Mouse (Mus musculus) lung, embryonic 14.5 days (tissue): ENCODE results near the gene Iqsec1. TPM values are rescaled to one million over a fixed set of nuclear protein-coding genes. Genes with fewer than 3 reads are reported as not detected.

Source experiments
- ATAC-seq: fragments of 200-750 bp; cut with Nextera tagmentation; 2 replicates; pipeline ENCODE4 v1.8.0; 2017; ENCODE audit warnings: mild to moderate bottlenecking, moderate TSS enrichment, moderate library complexity; ENCODE audit not compliant: insufficient read depth
- DNase-seq: peaks from one replicate; pipeline ENCODE4 v3.0.0-alpha.2; 2015
- H3K27ac ChIP-seq: fragments of 300-500 bp; sonication (generic); 2 replicates; pipeline ENCODE4 v1.5.1; 2014; ENCODE audit warnings: low read depth, mild to moderate bottlenecking, moderate library complexity
- H3K27me3 ChIP-seq: fragments of 300-500 bp; sonication (generic); 2 replicates; pipeline ENCODE4 v1.6.1; 2014; ENCODE audit warnings: low read length, control low read depth; ENCODE audit not compliant: insufficient read depth
- H3K36me3 ChIP-seq: fragments of 300-500 bp; sonication (generic); 2 replicates; pipeline ENCODE4 v1.6.1; 2014; ENCODE audit warnings: control low read depth; ENCODE audit not compliant: insufficient read depth
- H3K4me1 ChIP-seq: fragments of 300-500 bp; sonication (generic); 2 replicates; pipeline ENCODE4 v1.6.1; 2014; ENCODE audit warnings: antibody characterized with exemption, control low read depth; ENCODE audit not compliant: insufficient read depth
- H3K4me2 ChIP-seq: fragments of 300-500 bp; sonication (generic); 2 replicates; pipeline ENCODE4 v1.6.1; 2014; ENCODE audit warnings: mild to moderate bottlenecking
- H3K4me3 ChIP-seq: fragments of 300-500 bp; sonication (generic); 2 replicates; pipeline ENCODE4 v1.5.1; 2014; ENCODE audit warnings: low read depth, low read length
- H3K9ac ChIP-seq: fragments of 300-500 bp; sonication (generic); 2 replicates; pipeline ENCODE4 v1.6.1; 2014
- H3K9me3 ChIP-seq: fragments of 300-500 bp; sonication (generic); 2 replicates; pipeline ENCODE4 v1.6.1; 2016; ENCODE audit warnings: low read depth, low read length, control low read depth
- CTCF ChIP-seq: IDR thresholded peaks from 2 replicates; pipeline ENCODE4 v1.5.1; 2016; ENCODE audit warnings: antibody characterized with exemption, low read depth
- WGBS: fragments of 180-500 bp; shearing (Covaris S2); extraction: QIAGEN DNeasy Blood & Tissue Kit; methylation state at CpG from one replicate; pipeline ENCODE4 v1.1.7; 2014; 5-methylcytosine and 5-hydroxymethylcytosine counted together
- polyA plus RNA-seq: library from polyadenylated mRNA; unstranded; fragments of >200 nt; fragmentation: Nextera tagmentation; extraction: Ambion mirVana; gene quantifications from 2 replicates; pipeline ENCODE4 v1.2.1, GENCODE M21; 2014

The Iqsec1 gene
- polyA plus RNA-seq, 1 experiment from 2014 or later: 15.8 TPM

DNA sequence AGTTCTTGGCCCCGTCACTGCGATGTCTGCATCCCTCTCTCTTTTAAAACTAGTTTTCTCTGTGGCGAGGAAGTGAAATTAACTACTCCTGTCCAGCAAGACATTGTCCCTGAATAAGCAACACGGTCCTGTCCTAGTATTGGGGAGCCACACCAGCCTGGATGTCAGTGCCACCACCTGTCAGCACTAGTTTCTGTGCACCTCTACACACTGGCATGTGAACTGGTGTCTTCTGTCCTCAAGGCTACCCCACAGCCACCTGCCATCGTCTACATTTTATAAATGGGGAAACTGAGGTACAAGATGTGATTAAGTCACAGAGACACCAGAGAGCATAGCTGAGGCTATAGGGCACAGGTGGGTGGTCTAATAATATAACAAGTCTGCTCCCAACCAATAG, 277.7 kb downstream of the Iqsec1 start:
- Histone ChIP-seq H3K4me1 (peaks cover 55% of the 10 kb centered on the region), H3K36me3 (no peaks in the 10 kb centered on the region), H3K27ac (no peak overlapping the region), H3K4me3 (no peak overlapping the region), H3K9me3 (no peaks in the 10 kb centered on the region), H3K27me3 (no peaks in the 10 kb centered on the region), H3K9ac (no peak overlapping the region), H3K4me2 (no peak overlapping the region)
- ATAC-seq: no peak
- no peak for DNase-seq
- TF ChIP-seq CTCF: no peak
- WGBS: 86% methylated on average over 5 of the region's 5 CpGs

DNA sequence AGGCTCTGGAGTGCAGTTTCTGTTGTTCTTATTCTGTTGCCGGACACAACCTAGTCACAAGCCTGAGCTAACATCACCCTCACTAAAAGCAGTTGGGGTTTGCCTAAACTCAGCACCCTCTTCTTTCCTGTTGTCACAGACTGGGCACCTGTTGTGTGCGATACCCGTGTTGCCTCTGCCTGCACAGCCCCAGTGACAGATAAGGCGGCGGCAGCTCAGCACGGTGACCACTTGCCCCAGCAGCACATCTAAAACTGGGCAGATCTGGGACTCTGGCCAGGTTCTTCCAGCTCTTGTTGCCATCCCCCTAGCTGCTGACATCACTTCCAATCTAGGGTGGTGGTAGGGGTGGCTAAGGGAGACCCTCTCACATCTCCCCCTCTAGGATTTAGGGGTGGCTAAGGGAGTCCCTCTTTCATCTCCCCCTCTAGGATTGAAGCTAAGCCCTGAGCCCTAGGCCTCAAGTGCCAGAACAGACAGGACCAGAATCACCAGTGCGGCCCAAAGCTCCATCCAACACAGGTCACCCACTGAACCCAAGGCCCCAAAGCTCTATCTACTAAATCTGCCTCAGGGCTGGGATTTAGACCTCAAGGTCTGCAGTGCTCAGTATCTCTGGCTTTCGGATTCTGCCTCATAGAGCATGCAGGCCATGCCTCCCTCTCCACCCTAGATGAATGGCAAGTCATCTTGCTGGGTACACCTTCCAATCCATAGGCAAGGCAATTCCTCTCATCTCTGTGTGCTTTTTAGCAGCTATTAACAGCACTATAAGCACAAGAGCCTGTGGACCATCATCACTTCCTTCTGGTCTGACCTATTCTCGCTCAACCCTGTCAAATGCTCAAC, 278.3 kb downstream of the Iqsec1 start:
- no peak overlapping the region for H3K4me2 ChIP-seq
- 77% methylated on average over 9 of the region's 9 CpGs for WGBS
- no peak for TF ChIP-seq CTCF
- no peaks in the 10 kb centered on the region for H3K36me3 ChIP-seq
- H3K9ac ChIP-seq: no peak overlapping the region
- H3K27ac ChIP-seq: no peak overlapping the region
- ATAC-seq (no peak; the same call in 1 of the 2 replicates), DNase-seq (no peak)
- H3K9me3 ChIP-seq: no peaks in the 10 kb centered on the region
- no peak overlapping the region for H3K4me3 ChIP-seq
- H3K27me3 ChIP-seq: no peaks in the 10 kb centered on the region
- peaks cover 51% of the 10 kb centered on the region for H3K4me1 ChIP-seq

DNA sequence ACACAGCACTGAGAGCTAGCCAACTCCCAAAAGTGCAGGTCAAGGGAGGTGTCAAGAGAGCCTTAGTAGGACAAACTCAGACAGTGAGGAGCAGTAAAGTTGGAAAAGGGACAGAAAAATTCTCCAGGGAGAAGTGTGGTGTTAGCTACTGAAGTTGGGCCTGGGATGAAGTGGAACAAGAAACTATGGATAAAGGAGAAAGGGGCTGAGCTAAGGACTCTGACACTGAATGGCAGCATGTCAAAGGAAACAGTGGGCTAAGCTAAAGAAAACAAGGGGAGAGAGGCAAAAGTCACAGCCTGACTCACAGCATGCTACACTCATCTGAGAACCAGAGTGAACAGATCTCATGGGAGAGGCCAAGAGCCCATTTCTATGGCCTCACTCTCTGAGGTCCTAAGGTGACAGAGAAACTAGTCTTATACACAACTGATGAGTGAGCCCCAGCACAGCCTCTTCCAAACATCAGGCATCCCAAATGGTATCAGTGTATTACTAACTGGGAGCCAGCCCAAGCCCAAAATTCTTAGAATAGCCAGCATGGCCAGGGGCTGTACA, 280.3 kb downstream of the Iqsec1 start:
- Histone ChIP-seq H3K36me3 (no peaks in the 10 kb centered on the region), H3K9ac (no peak overlapping the region), H3K27me3 (no peaks in the 10 kb centered on the region), H3K4me1 (peaks cover 49% of the 10 kb centered on the region), H3K9me3 (no peaks in the 10 kb centered on the region), H3K27ac (no peak overlapping the region), H3K4me2 (no peak overlapping the region), H3K4me3 (no peak overlapping the region)
- DNase-seq: no peak
- ATAC-seq: no peak
- no peak for TF ChIP-seq CTCF

DNA sequence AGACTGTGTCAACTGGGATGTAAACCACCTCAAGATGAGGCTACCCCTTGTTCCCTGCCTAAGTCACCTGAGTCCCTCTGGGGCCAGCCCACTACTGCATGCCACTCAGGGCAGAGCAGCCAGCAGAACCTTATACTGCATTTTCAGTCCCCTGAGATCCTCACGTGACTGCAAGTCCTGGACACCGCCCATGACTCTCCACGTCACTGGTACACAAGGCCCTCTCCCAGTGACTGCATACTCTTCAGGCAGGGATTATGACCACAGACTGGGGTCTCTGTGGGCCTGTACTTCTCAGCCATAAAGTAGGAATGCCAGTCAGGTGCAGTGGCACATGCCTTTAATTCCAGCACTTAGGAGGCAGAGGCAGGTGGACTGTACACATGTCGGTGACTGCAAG, 281.3 kb downstream of the Iqsec1 start:
- Histone ChIP-seq H3K27me3 (no peaks in the 10 kb centered on the region), H3K27ac (peak overlapping the region; percentile 69; the same call in 1 of the 2 replicates), H3K4me2 (no peak overlapping the region), H3K4me3 (no peak overlapping the region), H3K9ac (no peak overlapping the region), H3K36me3 (no peaks in the 10 kb centered on the region), H3K4me1 (peaks cover 50% of the 10 kb centered on the region), H3K9me3 (no peaks in the 10 kb centered on the region)
- ATAC-seq: no peak
- DNase-seq: no peak
- 78% methylated on average over 4 of the region's 4 CpGs for WGBS
- no peak for TF ChIP-seq CTCF

DNA sequence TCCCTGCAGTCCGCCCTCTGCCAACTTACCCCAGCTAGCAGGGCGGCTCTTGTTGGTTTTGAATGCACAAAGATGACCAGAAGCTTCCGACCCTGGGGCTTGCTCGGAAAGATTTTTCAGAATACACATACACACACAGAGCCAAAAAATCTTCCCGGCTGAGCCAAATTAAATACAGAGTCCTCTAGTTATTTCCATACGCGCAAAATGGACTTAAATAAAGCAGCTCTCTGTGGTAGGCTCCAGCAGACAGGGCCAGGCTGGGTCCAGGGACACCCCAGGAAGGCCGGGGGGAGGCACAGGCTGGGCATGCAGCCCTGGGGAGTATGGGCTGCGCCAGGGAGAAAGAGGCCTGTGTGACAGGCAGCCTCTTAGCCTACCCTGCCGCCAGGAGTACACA, 282.0 kb downstream of the Iqsec1 start:
- Histone ChIP-seq H3K4me1 (peaks cover 49% of the 10 kb centered on the region), H3K27ac (peak overlapping the region; percentile 69), H3K27me3 (no peaks in the 10 kb centered on the region), H3K4me3 (no peak overlapping the region), H3K9ac (no peak overlapping the region), H3K4me2 (no peak overlapping the region), H3K36me3 (no peaks in the 10 kb centered on the region), H3K9me3 (no peaks in the 10 kb centered on the region)
- WGBS: 78% methylated on average over 10 of the region's 10 CpGs
- TF ChIP-seq CTCF: no peak
- DNase-seq (no peak), ATAC-seq (no peak)

DNA sequence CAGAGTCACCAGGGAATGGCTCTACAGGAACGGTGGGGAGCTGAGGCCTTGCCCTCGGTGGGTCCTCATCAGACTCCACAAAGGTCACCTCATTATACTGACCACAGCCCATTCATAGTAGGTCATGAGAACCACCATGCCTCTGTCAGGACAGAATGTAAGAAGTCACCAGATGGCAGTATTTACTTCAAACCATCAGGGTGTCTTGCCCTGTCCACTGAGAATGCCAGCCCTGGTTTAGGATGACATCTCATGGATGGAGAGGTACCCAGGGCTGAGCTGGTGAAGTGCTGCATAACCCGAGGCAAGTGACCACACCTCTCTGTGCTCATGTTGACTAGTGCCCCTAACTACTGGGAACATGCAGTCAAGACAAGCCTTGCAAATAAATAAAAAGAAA, 282.7 kb downstream of the Iqsec1 start:
- ATAC-seq (no peak), DNase-seq (no peak)
- no peaks in the 10 kb centered on the region for H3K36me3 ChIP-seq
- H3K4me1 ChIP-seq: peaks cover 42% of the 10 kb centered on the region
- WGBS: 87% methylated on average over 3 of the region's 3 CpGs
- no peak overlapping the region for H3K9ac ChIP-seq
- no peak overlapping the region for H3K27ac ChIP-seq
- H3K9me3 ChIP-seq: no peaks in the 10 kb centered on the region
- H3K27me3 ChIP-seq: no peaks in the 10 kb centered on the region
- H3K4me2 ChIP-seq: no peak overlapping the region
- TF ChIP-seq CTCF: peak; percentile 13; the same call in 1 of the 2 replicates
- no peak overlapping the region for H3K4me3 ChIP-seq

DNA sequence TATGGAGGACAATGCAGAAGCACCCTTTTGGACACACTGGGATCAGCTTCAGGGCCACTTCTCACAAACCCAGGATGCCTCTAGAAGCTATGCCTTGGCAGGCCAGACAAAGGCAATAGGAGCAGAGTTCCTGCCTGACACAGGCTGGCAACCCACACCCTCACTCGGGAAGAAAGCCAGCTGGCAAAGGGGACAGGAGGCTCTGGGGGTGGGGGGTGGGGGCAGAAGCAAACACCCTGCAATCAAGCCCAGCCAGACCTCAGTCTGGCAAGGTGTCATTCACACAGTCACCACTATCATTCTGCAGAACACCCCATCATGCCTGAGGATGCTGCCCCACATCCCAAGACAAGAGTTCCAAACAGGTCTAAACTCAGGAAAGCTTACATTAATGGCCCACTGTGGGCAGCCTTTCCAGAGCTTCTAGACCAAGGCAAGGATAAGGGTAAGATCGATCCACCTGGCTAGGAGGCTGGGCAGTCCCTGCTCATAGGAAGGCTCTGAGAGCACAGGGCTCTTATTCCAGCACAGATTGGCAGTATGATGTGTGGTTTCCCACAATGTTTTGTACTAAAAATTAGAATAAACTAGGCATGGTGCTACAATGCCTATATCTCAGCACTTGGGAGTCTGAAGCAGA, 283.7 kb downstream of the Iqsec1 start:
- H3K36me3 ChIP-seq: no peaks in the 10 kb centered on the region
- TF ChIP-seq CTCF: no peak
- H3K4me1 ChIP-seq: peaks cover 38% of the 10 kb centered on the region
- no peak overlapping the region for H3K9ac ChIP-seq
- H3K4me3 ChIP-seq: no peak overlapping the region
- H3K27me3 ChIP-seq: no peaks in the 10 kb centered on the region
- no peaks in the 10 kb centered on the region for H3K9me3 ChIP-seq
- 70% methylated on average over 2 of the region's 2 CpGs for WGBS
- DNase-seq (no peak), ATAC-seq (no peak)
- no peak overlapping the region for H3K27ac ChIP-seq
- H3K4me2 ChIP-seq: no peak overlapping the region
